Mouse (Mus musculus): ENCODE measurements around the gene Wdr35.

The Wdr35 gene

GRCm38 (mm10) chr12:9052075-9052829 is 78.6 kb downstream of the Wdr35 start:
- peak; percentile 82 for DNase-seq (ENCODE audit: low spot score)

GRCm38 (mm10) chr12:9053345-9053744 is 79.7 kb downstream of the Wdr35 start:
- DNase-seq (ENCODE audit: low spot score) = peak; percentile 47

- DNase-seq (ENCODE audit: low spot score) = no peak
Observed at GRCm38 (mm10) chr12:9054012-9054411, 80.3 kb downstream of the Wdr35 start.

- no peak for DNase-seq (ENCODE audit: low spot score)
Observed at GRCm38 (mm10) chr12:9055269-9055668, 81.6 kb downstream of the Wdr35 start.

- DNase-seq (ENCODE audit: low spot score) = no peak
Observed at GRCm38 (mm10) chr12:9059502-9059901, 85.8 kb downstream of the Wdr35 start.

GRCm38 (mm10) chr12:9059965-9060364 is 86.3 kb downstream of the Wdr35 start:
- no peak for DNase-seq (ENCODE audit: low spot score)

- DNase-seq (ENCODE audit: low spot score) = no peak
Observed at GRCm38 (mm10) chr12:9063611-9064010, 89.9 kb downstream of the Wdr35 start.

GRCm38 (mm10) chr12:9071058-9071457 is 97.4 kb downstream of the Wdr35 start:
- DNase-seq (ENCODE audit: low spot score) = no peak

- DNase-seq (ENCODE audit: low spot score) = no peak
Observed at GRCm38 (mm10) chr12:9071493-9071892, 97.8 kb downstream of the Wdr35 start.

GRCm38 (mm10) chr12:9077554-9078125 is 103.9 kb downstream of the Wdr35 start:
- DNase-seq (ENCODE audit: low spot score) = no peak
